In the genomic region with DNA sequence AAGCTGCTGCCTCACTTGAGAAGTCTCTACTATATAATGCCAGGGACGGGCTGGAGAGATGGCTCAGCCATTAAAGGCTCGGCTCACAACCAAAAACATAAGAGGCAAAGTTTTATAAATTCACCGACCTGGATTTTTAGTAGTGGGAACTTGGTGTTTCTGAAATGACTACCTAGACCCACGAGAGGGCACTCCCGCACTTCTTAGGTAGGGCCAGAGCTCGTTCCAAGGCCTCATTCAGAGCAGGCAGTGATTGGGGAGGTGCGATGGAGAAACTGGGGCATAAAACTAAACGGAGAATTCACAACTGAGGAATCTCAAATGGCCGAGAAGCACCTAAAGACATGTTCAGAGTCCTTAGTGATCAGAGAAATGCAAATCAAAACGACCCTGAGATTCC, we compare ENCODE assay signal across 8 mouse cellular contexts.
DNase-seq lines count a peak whose midpoint lies in the region; ATAC-seq and TF ChIP-seq lines count a peak whose summit lies in the region.

No protein-coding gene starts in this region.

- no peaks in the 10 kb centered on the region for H3K4me1 ChIP-seq in hindbrain, embryonic 15.5 days (replicated peaks)

- H3K9ac ChIP-seq in hindbrain, embryonic 15.5 days = no peak overlapping the region

- no peak overlapping the region for H3K27ac ChIP-seq in gastrocnemius, adult 2 months
- H3K27ac ChIP-seq in hindbrain, embryonic 15.5 days (replicated peaks) = no peak overlapping the region

- intact Hi-C loops in gastrocnemius, adult 2 months (cut with DNase I) = no loop called here
- intact Hi-C loops in left cerebral cortex, postnatal 10 days (cut with DNase I) = loop anchor here (5.0 kb wide), 1 partner anchor 117 kb away; no protein-coding TSS in a partner anchor

- DNase-seq in gastrocnemius, adult 2 months = no peak
- no peak for DNase-seq in gastrocnemius, adult 18-20 months (ENCODE audit: low spot score)
- DNase-seq in Muller cell, postnatal 12 days (ENCODE audit: inconsistent ontology term) = peak; percentile 53
- peak; percentile 24 to 56 for DNase-seq in cerebellum, postnatal 4 days (ENCODE audit: low spot score in 2 of 2)
- peak; percentile 66 to 74 for DNase-seq in left cerebral cortex, postnatal 10 days (ENCODE audit: extremely low spot score in 1 of 2, low spot score in 2 of 2)
- DNase-seq in ovary, adult 18-20 months (ENCODE audit: low spot score) = peak; percentile 6
- no peak for DNase-seq in spleen, postnatal 14 days (ENCODE audit: low spot score in 2 of 2)

- H3K4me2 ChIP-seq in hindbrain, embryonic 15.5 days = no peak overlapping the region

- 0 out of 2 replicates have a peak, but pooled peaks have one; percentile 56 for ATAC-seq in hindbrain, embryonic 15.5 days (ENCODE audit: low FRiP score, low read depth)

- 26% methylated on average over 10 of the region's 10 CpGs for WGBS in hindbrain, embryonic 15.5 days

- no peak overlapping the region for H3K4me3 ChIP-seq in gastrocnemius, adult 2 months
- no peak overlapping the region for H3K4me3 ChIP-seq in hindbrain, embryonic 15.5 days

- no peaks in the 10 kb centered on the region for H3K27me3 ChIP-seq in hindbrain, embryonic 15.5 days

- peak; percentile 4; the same call in 1 of the 2 replicates for TF ChIP-seq CTCF in gastrocnemius, adult 2 months (IDR thresholded peaks at IDR 0.05)

- H3K9me3 ChIP-seq in hindbrain, embryonic 15.5 days = no peaks in the 10 kb centered on the region

- H3K36me3 ChIP-seq in hindbrain, embryonic 15.5 days = no peaks in the 10 kb centered on the region

Comparison
In these comparisons a context has a peak if more than half of its experiments do, and no peak if none do; other contexts are left out.
1. DNase-seq: peak in Muller cell, postnatal 12 days (single experiment), cerebellum, postnatal 4 days (2 of 2), left cerebral cortex, postnatal 10 days (2 of 2) and ovary, adult 18-20 months (single experiment); none in gastrocnemius, adult 2 months (single experiment), gastrocnemius, adult 18-20 months (single experiment) and spleen, postnatal 14 days (0 of 2).